Mouse (Mus musculus): ENCODE data around the gene Slc17a4. TPM values are rescaled to one million over a fixed set of nuclear protein-coding genes. Genes with fewer than 3 reads are reported as not detected.

Slc17a4 gene
- polyA plus RNA-seq, 1 experiment from 2014 or later: 0.08 TPM

- H3K4me1 ChIP-seq (ENCODE audit: control insufficient read depth, insufficient read depth, low read length): no peaks in the 10 kb centered on the region
- H3K36me3 ChIP-seq (ENCODE audit: control insufficient read depth, insufficient read depth, low read length): no peaks in the 10 kb centered on the region
- no peaks in the 10 kb centered on the region for H3K9me3 ChIP-seq (ENCODE audit: control insufficient read depth, low read length)
- no peak for ATAC-seq (ENCODE audit: low read depth)
- H3K9ac ChIP-seq (replicated peaks; ENCODE audit: low read depth, low read length): no peak within 1 kb of the TSS
- H3K27me3 ChIP-seq (ENCODE audit: control insufficient read depth, insufficient read depth, low read length): no peaks in the 10 kb centered on the region
- no peak within 1 kb of the TSS for H3K4me2 ChIP-seq (ENCODE audit: low read depth, low read length)
- no peak within 1 kb of the TSS for H3K27ac ChIP-seq (ENCODE audit: low read depth, low read length)
- no peak within 1 kb of the TSS for H3K4me3 ChIP-seq (ENCODE audit: low read depth, low read length)
- WGBS: 94% methylated on average over 33 of the region's 39 CpGs
Observed at GRCm38 (mm10) chr13:23933421-23934210, 18.8 kb upstream of the Slc17a4 start, which contains the start of gene Hist1h2ba. Gene Hist1h2ba (minus strand): TSS chr13:23934156.

DNA sequence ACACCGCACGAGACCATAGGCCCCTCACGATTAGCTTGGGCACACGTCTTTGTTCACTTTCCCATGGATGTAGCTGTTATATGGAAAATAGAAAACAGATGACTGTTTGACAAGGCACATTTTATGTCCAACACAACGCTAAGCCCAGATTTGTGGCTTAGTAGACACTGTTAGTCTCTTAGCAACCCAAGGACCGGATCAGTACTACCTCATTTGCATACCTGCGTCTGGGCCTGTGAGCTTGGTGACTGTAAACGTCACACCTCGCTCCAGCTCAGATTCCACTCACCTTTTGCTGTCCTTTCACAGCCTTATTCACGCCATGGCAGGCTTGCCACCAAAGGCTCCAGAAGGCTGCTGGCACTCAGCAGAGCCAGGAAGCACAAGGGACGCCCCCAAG is 16.1 kb upstream of the Slc17a4 start:
- H3K9ac ChIP-seq (replicated peaks; ENCODE audit: low read depth, low read length): no peak overlapping the region
- ATAC-seq (ENCODE audit: low read depth): no peak
- H3K9me3 ChIP-seq (ENCODE audit: control insufficient read depth, low read length): no peaks in the 10 kb centered on the region
- H3K27me3 ChIP-seq (ENCODE audit: control insufficient read depth, insufficient read depth, low read length): no peaks in the 10 kb centered on the region
- no peak overlapping the region for H3K4me3 ChIP-seq (ENCODE audit: low read depth, low read length)
- no peaks in the 10 kb centered on the region for H3K36me3 ChIP-seq (ENCODE audit: control insufficient read depth, insufficient read depth, low read length)
- 81% methylated on average over 11 of the region's 11 CpGs for WGBS
- no peaks in the 10 kb centered on the region for H3K4me1 ChIP-seq (ENCODE audit: control insufficient read depth, insufficient read depth, low read length)
- H3K27ac ChIP-seq (ENCODE audit: low read depth, low read length): no peak overlapping the region
- no peak overlapping the region for H3K4me2 ChIP-seq (ENCODE audit: low read depth, low read length)

DNA sequence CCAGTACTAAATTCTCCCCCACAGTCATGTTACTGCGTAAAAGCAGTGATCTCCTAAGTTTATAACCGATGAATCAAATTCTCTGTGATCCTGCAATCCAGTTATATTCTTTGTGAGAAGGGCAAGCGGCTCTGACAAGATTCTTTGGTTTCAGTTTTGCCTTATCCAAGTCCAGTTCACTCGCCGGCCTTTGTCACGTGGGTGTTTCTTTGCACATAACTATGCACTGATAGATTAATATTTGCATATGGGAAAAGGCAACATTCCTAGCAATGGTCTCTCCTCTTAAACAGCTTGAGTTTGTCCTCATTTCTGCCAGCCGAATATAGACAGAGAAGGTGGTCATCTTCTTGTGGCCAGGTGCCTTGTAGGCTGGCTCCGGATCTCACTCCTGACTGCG is 15.7 kb upstream of the Slc17a4 start:
- Histone ChIP-seq H3K27me3 (ENCODE audit: control insufficient read depth, insufficient read depth, low read length) (no peaks in the 10 kb centered on the region), H3K4me1 (ENCODE audit: control insufficient read depth, insufficient read depth, low read length) (no peaks in the 10 kb centered on the region), H3K4me3 (ENCODE audit: low read depth, low read length) (no peak overlapping the region), H3K9ac (replicated peaks; ENCODE audit: low read depth, low read length) (no peak overlapping the region), H3K27ac (ENCODE audit: low read depth, low read length) (no peak overlapping the region), H3K4me2 (ENCODE audit: low read depth, low read length) (no peak overlapping the region), H3K9me3 (ENCODE audit: control insufficient read depth, low read length) (no peaks in the 10 kb centered on the region), H3K36me3 (ENCODE audit: control insufficient read depth, insufficient read depth, low read length) (no peaks in the 10 kb centered on the region)
- WGBS: 95% methylated on average over 9 of the region's 9 CpGs
- no peak for ATAC-seq (ENCODE audit: low read depth)

- Histone ChIP-seq H3K9me3 (ENCODE audit: control insufficient read depth, low read length) (no peaks in the 10 kb centered on the region), H3K27me3 (ENCODE audit: control insufficient read depth, insufficient read depth, low read length) (no peaks in the 10 kb centered on the region), H3K4me2 (ENCODE audit: low read depth, low read length) (no peak overlapping the region), H3K4me3 (ENCODE audit: low read depth, low read length) (no peak overlapping the region), H3K27ac (ENCODE audit: low read depth, low read length) (no peak overlapping the region), H3K9ac (replicated peaks; ENCODE audit: low read depth, low read length) (no peak overlapping the region), H3K36me3 (ENCODE audit: control insufficient read depth, insufficient read depth, low read length) (no peaks in the 10 kb centered on the region), H3K4me1 (ENCODE audit: control insufficient read depth, insufficient read depth, low read length) (no peaks in the 10 kb centered on the region)
- WGBS: 76% methylated on average over 3 of the region's 3 CpGs
- ATAC-seq (ENCODE audit: low read depth): no peak
Observed at GRCm38 (mm10) chr13:23928637-23929036, 13.8 kb upstream of the Slc17a4 start.

- Histone ChIP-seq H3K36me3 (ENCODE audit: control insufficient read depth, insufficient read depth, low read length) (no peaks in the 10 kb centered on the region), H3K27me3 (ENCODE audit: control insufficient read depth, insufficient read depth, low read length) (no peaks in the 10 kb centered on the region), H3K9ac (replicated peaks; ENCODE audit: low read depth, low read length) (no peak overlapping the region), H3K4me1 (ENCODE audit: control insufficient read depth, insufficient read depth, low read length) (no peaks in the 10 kb centered on the region), H3K4me2 (ENCODE audit: low read depth, low read length) (no peak overlapping the region), H3K4me3 (ENCODE audit: low read depth, low read length) (no peak overlapping the region), H3K9me3 (ENCODE audit: control insufficient read depth, low read length) (no peaks in the 10 kb centered on the region), H3K27ac (ENCODE audit: low read depth, low read length) (no peak overlapping the region)
- ATAC-seq (ENCODE audit: low read depth): no peak
- 50% methylated on average over 2 of the region's 2 CpGs for WGBS
Observed at GRCm38 (mm10) chr13:23925792-23926191, 11.0 kb upstream of the Slc17a4 start.

DNA sequence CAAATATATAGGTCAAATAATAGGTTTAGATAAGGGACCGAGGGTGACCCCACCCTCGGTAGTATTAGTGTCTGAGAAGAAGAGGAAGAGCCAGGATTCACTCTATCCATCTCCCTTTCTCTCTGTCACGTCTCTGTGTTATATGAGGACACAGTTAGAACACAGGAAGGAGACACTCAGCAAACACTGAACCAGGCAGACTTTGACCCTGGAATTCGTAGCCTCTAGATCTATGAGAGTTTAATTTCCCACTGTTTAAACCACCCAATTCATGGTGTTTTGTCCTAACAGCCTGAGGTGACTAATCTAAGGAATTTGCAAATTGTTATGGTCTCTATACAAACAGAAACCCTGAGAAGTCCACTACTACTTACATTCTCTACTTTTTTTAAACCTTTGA is 2.9 kb upstream of the Slc17a4 start:
- H3K27ac ChIP-seq (ENCODE audit: low read depth, low read length): no peak overlapping the region
- H3K9me3 ChIP-seq (ENCODE audit: control insufficient read depth, low read length): no peaks in the 10 kb centered on the region
- H3K36me3 ChIP-seq (ENCODE audit: control insufficient read depth, insufficient read depth, low read length): no peaks in the 10 kb centered on the region
- no peak for ATAC-seq (ENCODE audit: low read depth)
- no peaks in the 10 kb centered on the region for H3K27me3 ChIP-seq (ENCODE audit: control insufficient read depth, insufficient read depth, low read length)
- H3K4me1 ChIP-seq (ENCODE audit: control insufficient read depth, insufficient read depth, low read length): no peaks in the 10 kb centered on the region
- H3K9ac ChIP-seq (replicated peaks; ENCODE audit: low read depth, low read length): no peak overlapping the region
- WGBS: 79% methylated on average over 4 of the region's 4 CpGs
- no peak overlapping the region for H3K4me2 ChIP-seq (ENCODE audit: low read depth, low read length)
- H3K4me3 ChIP-seq (ENCODE audit: low read depth, low read length): no peak overlapping the region

DNA sequence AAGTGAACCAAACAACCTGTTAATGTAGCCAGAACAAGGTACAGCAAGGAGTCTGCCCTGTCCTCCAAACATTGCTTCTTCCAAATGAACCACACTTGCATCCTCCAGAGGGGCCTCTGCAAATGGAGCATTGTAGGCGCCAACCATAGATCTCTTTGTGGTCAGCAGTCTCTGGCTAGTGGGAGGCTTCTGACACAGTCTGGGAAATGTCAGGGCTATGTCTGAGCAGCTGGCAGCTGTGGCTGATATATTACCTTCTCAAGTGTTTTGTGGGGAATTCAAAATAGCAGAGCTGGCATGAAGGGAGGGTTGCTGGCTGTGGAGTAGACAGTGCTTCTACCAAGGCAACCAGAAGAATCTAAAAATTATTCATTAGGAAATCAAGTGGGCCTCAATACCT is 1.3 kb upstream of the Slc17a4 start:
- no peaks in the 10 kb centered on the region for H3K9me3 ChIP-seq (ENCODE audit: control insufficient read depth, low read length)
- ATAC-seq (ENCODE audit: low read depth): peak; percentile 28; the same call in 1 of the 2 replicates
- 73% methylated on average over 1 of the region's 1 CpGs for WGBS
- H3K4me1 ChIP-seq (ENCODE audit: control insufficient read depth, insufficient read depth, low read length): no peaks in the 10 kb centered on the region
- no peaks in the 10 kb centered on the region for H3K36me3 ChIP-seq (ENCODE audit: control insufficient read depth, insufficient read depth, low read length)
- no peaks in the 10 kb centered on the region for H3K27me3 ChIP-seq (ENCODE audit: control insufficient read depth, insufficient read depth, low read length)
- no peak overlapping the region for H3K27ac ChIP-seq (ENCODE audit: low read depth, low read length)
- H3K4me3 ChIP-seq (ENCODE audit: low read depth, low read length): no peak overlapping the region
- H3K4me2 ChIP-seq (ENCODE audit: low read depth, low read length): no peak overlapping the region
- no peak overlapping the region for H3K9ac ChIP-seq (replicated peaks; ENCODE audit: low read depth, low read length)

GRCm38 (mm10) chr13:23913791-23914306 is 960 bp downstream of the Slc17a4 start:
- H3K27ac ChIP-seq (ENCODE audit: low read depth, low read length): no peak overlapping the region
- H3K9ac ChIP-seq (replicated peaks; ENCODE audit: low read depth, low read length): no peak overlapping the region
- H3K4me2 ChIP-seq (ENCODE audit: low read depth, low read length): no peak overlapping the region
- H3K36me3 ChIP-seq (ENCODE audit: control insufficient read depth, insufficient read depth, low read length): no peaks in the 10 kb centered on the region
- no peaks in the 10 kb centered on the region for H3K9me3 ChIP-seq (ENCODE audit: control insufficient read depth, low read length)
- H3K4me1 ChIP-seq (ENCODE audit: control insufficient read depth, insufficient read depth, low read length): no peaks in the 10 kb centered on the region
- H3K27me3 ChIP-seq (ENCODE audit: control insufficient read depth, insufficient read depth, low read length): no peaks in the 10 kb centered on the region
- H3K4me3 ChIP-seq (ENCODE audit: low read depth, low read length): no peak overlapping the region
- WGBS: 40% methylated on average over 6 of the region's 6 CpGs
- no peak for ATAC-seq (ENCODE audit: low read depth)

DNA sequence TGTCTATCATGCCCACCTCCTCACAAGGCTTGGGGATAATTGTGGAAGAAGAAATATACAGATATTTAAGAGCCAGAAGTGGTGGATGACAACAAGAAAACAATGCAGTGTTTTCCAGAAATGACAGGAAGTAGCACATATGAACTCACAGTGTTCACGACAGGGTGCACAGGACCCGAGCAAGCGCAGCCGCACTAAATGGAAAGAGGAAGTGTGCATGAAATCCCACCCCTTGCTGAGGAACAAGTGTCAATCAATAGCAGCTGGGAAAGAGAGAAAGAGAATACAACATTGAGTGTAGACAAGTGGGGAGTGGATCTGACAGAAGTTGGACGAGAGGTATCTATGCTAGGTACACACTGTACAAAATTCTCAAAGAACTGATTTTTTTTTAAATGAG is 3.5 kb downstream of the Slc17a4 start:
- H3K27me3 ChIP-seq (ENCODE audit: control insufficient read depth, insufficient read depth, low read length): no peaks in the 10 kb centered on the region

More for the DNA sequence above, 3.5 kb downstream of the Slc17a4 start:
- 86% methylated on average over 5 of the region's 5 CpGs for WGBS
- H3K4me3 ChIP-seq (ENCODE audit: low read depth, low read length): no peak overlapping the region
- H3K9ac ChIP-seq (replicated peaks; ENCODE audit: low read depth, low read length): no peak overlapping the region
- H3K27ac ChIP-seq (ENCODE audit: low read depth, low read length): no peak overlapping the region
- no peak for ATAC-seq (ENCODE audit: low read depth)
- H3K4me1 ChIP-seq (ENCODE audit: control insufficient read depth, insufficient read depth, low read length): no peaks in the 10 kb centered on the region
- H3K36me3 ChIP-seq (ENCODE audit: control insufficient read depth, insufficient read depth, low read length): no peaks in the 10 kb centered on the region
- no peak overlapping the region for H3K4me2 ChIP-seq (ENCODE audit: low read depth, low read length)
- no peaks in the 10 kb centered on the region for H3K9me3 ChIP-seq (ENCODE audit: control insufficient read depth, low read length)

Data from neural tube, embryonic 14.5 days (tissue).